Mouse (Mus musculus) heart, embryonic 12.5 days (tissue): ENCODE results near the gene Limch1. TPM values are rescaled to one million over a fixed set of nuclear protein-coding genes. Genes with fewer than 3 reads are reported as not detected.

Experiments used
- ATAC-seq: fragments of 200-750 bp; cut with Nextera tagmentation; 2 replicates; pipeline ENCODE4 v1.8.0; 2017; ENCODE audit warnings: moderate TSS enrichment, moderate library complexity; ENCODE audit not compliant: insufficient number of reproducible peaks, low FRiP score
- H3K27ac ChIP-seq: fragments of 300-500 bp; sonication (generic); 2 replicates; pipeline ENCODE4 v1.5.1; 2016; ENCODE audit warnings: mild to moderate bottlenecking, moderate library complexity; ENCODE audit not compliant: poor library complexity, severe bottlenecking
- H3K27me3 ChIP-seq: fragments of 300-500 bp; sonication (generic); replicated peaks from 2 replicates; pipeline ENCODE4 v1.6.1; 2016; ENCODE audit warnings: mild to moderate bottlenecking, moderate library complexity
- H3K36me3 ChIP-seq: fragments of 300-500 bp; sonication (generic); 2 replicates; pipeline ENCODE4 v1.6.1; 2016; ENCODE audit warnings: mild to moderate bottlenecking, moderate library complexity
- H3K4me1 ChIP-seq: fragments of 300-500 bp; sonication (generic); replicated peaks from 2 replicates; pipeline ENCODE4 v1.6.1; 2016; ENCODE audit warnings: mild to moderate bottlenecking
- H3K4me2 ChIP-seq: fragments of 300-500 bp; sonication (generic); 2 replicates; pipeline ENCODE4 v1.6.1; 2016; ENCODE audit warnings: mild to moderate bottlenecking, moderate library complexity
- H3K4me3 ChIP-seq: fragments of 300-500 bp; sonication (generic); 2 replicates; pipeline ENCODE4 v1.5.1; 2016; ENCODE audit warnings: mild to moderate bottlenecking
- H3K9ac ChIP-seq: fragments of 300-500 bp; sonication (generic); 2 replicates; pipeline ENCODE4 v1.6.1; 2016; ENCODE audit warnings: mild to moderate bottlenecking, moderate library complexity
- H3K9me3 ChIP-seq: fragments of 300-500 bp; sonication (generic); replicated peaks from 2 replicates; pipeline ENCODE4 v1.6.1; 2016; ENCODE audit warnings: mild to moderate bottlenecking, moderate library complexity
- WGBS: fragments of 180-500 bp; shearing (Covaris S2); methylation state at CpG from one replicate; pipeline ENCODE4 v1.1.7; 2016; 5-methylcytosine and 5-hydroxymethylcytosine counted together
- polyA plus RNA-seq: library from polyadenylated mRNA; unstranded; fragments of >200 nt; fragmentation: Nextera tagmentation; extraction: Ambion mirVana; gene quantifications from 2 replicates; pipeline ENCODE4 v1.2.1, GENCODE M21; 2016

Gene Limch1
- polyA plus RNA-seq, 1 experiment from 2014 or later, result 25.0 TPM

DNA sequence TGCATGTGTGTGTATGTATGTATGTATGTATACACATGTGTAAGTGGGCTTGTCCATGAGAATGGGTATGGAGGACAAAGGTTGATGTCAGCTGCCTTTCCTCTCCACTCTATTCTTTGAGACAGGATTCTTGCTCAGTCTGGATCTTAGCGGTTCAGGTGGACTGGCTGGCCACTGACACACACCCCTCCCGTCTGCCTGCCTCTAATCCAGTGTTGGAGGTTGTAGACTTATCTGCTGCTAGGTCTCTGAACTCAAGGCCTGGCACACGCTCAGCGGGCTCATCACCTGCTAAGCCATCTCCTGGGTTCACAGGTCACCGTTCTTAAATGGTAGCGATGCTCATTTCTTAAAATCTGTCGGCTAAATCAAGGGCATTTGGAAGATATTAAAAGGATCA is 60.7 kb downstream of the Limch1 start:
- Histone ChIP-seq H3K4me2 (no peak overlapping the region), H3K4me3 (no peak overlapping the region), H3K9ac (no peak overlapping the region), H3K9me3 (no peaks in the 10 kb centered on the region), H3K27ac (no peak overlapping the region), H3K36me3 (no peaks in the 10 kb centered on the region), H3K4me1 (0 out of 2 replicates have a peak, but pooled peaks cover 3% of the 10 kb centered on the region), H3K27me3 (no peaks in the 10 kb centered on the region)
- 76% methylated on average over 7 of the region's 7 CpGs for WGBS
- ATAC-seq, result no peak

DNA sequence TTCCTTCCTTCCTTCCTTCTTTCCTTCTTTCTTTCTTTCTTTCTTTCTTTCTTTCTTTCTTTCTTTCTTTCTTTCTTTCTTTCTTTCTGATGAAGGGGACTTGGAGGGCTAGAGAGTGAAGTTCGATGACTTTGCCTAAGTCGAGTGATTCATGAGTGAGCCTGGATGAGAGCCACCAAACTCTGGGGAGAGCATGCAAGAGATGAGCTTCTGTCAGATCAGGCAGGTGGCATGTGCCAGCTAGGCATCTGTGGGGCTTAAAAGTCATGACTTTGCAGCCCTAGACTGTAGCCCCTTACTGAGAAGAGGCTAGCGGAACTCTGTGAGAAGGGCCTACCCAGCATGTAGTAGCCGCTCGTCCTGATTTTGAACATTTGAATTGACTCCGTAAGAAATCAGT is 62.1 kb downstream of the Limch1 start:
- Histone ChIP-seq H3K9ac (no peak overlapping the region), H3K4me2 (no peak overlapping the region), H3K36me3 (no peaks in the 10 kb centered on the region), H3K9me3 (no peaks in the 10 kb centered on the region), H3K27ac (no peak overlapping the region), H3K27me3 (no peaks in the 10 kb centered on the region), H3K4me3 (no peak overlapping the region), H3K4me1 (no peaks in the 10 kb centered on the region)
- ATAC-seq, result no peak
- 85% methylated on average over 6 of the region's 6 CpGs for WGBS

DNA sequence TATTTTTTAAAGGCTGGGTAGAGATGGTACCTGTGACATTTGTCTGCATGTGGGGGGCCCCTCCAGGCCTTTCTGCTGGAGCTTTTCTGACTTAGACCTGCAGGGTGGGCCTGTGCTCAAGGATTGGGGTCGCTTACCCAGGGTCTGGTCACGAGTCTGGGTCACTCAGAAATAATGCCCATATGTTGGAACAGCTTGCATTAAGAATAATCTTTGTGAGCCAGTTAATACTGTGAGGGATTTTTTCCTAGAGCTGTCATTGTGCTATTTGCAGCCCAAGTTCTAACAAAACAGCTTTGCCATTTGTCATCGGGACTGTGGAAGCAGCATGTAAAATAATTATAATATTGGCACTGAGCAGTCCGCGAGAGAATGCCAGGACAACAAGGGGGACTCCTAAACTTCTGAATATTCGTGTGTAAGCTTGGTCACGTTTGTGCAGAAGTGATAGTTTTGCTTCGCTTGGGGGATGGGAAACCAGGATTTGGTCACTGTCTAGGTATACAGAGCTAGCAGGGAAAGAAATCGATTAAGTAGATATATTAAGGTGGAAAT is 63.5 kb downstream of the Limch1 start:
- Histone ChIP-seq H3K9me3 (no peaks in the 10 kb centered on the region), H3K9ac (no peak overlapping the region), H3K4me2 (no peak overlapping the region), H3K27me3 (0 out of 2 replicates have a peak, but pooled peaks cover 2% of the 10 kb centered on the region), H3K4me3 (no peak overlapping the region), H3K27ac (no peak overlapping the region), H3K36me3 (no peaks in the 10 kb centered on the region), H3K4me1 (no peaks in the 10 kb centered on the region)
- 83% methylated on average over 9 of the region's 9 CpGs for WGBS
- no peak for ATAC-seq

DNA sequence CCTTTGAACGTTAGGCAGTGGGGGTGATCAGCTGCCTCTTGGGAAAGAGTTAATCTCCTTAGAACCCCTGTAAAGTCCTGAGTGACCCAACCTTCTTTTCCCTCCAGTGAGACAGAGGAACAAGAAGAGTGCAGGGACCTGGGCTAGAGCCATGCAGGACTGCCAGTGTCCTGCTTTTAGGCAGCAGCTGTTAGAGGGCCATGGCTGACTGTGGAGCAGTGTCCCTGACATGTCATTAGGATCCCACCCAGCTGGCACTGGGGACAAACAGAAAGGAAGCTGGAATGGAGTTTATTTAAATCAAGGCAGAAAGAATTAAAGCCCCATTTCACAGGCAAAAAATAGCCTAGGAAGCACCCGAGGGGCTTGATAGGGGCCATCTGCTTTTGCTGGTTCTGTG is 64.8 kb downstream of the Limch1 start:
- Histone ChIP-seq H3K27me3 (peaks cover 6% of the 10 kb centered on the region; the same call in 1 of the 2 replicates), H3K4me3 (no peak overlapping the region), H3K36me3 (no peaks in the 10 kb centered on the region), H3K4me2 (no peak overlapping the region), H3K4me1 (no peaks in the 10 kb centered on the region), H3K9ac (no peak overlapping the region), H3K27ac (no peak overlapping the region), H3K9me3 (no peaks in the 10 kb centered on the region)
- WGBS, result 52% methylated on average over 2 of the region's 2 CpGs
- ATAC-seq, result no peak

DNA sequence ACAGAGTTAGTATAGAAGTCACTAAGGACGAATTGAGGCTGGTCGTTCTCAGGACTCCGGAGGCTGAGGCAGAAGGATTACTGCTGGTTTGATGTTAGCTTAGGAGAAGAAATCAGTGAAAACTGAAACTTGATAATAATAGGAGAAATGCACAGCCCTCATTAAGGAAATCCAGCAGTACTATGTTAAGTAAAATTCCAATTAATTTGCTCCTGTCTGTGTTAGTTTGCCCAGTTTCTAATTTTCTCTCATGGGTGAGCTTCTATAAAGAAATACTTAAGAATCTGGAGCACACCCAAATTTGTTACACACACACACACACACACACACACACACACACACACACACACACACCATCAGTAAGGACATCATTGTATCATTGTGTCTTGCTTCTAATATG is 69.0 kb downstream of the Limch1 start:
- no peak overlapping the region for H3K4me3 ChIP-seq
- H3K27ac ChIP-seq, result no peak overlapping the region
- 87% methylated on average over 3 of the region's 3 CpGs for WGBS
- H3K27me3 ChIP-seq, result peaks cover 6% of the 10 kb centered on the region; the same call in 1 of the 2 replicates
- H3K9me3 ChIP-seq, result no peaks in the 10 kb centered on the region
- no peaks in the 10 kb centered on the region for H3K4me1 ChIP-seq
- no peak overlapping the region for H3K9ac ChIP-seq
- no peaks in the 10 kb centered on the region for H3K36me3 ChIP-seq
- ATAC-seq, result no peak
- H3K4me2 ChIP-seq, result no peak overlapping the region

DNA sequence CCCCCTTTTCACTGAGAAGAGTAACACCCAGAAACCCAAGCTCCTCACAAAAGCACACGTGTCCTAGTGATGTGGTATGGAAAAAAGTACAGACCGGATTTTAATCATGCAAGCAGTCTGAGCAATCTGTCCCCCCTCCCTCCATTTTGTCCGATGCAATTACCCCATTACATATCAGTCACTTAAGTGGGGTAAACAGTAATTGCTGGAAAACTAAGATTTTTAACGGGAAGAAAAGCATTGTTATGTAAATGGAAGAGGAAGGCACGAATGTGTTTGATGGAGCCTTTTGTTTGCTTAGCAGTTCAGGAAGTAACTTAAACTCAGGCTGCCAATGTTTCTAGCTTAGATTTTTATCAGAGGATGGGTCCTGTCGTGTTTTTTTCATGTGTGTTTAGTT is 70.2 kb downstream of the Limch1 start:
- no peak for ATAC-seq
- WGBS, result 49% methylated on average over 6 of the region's 6 CpGs

DNA sequence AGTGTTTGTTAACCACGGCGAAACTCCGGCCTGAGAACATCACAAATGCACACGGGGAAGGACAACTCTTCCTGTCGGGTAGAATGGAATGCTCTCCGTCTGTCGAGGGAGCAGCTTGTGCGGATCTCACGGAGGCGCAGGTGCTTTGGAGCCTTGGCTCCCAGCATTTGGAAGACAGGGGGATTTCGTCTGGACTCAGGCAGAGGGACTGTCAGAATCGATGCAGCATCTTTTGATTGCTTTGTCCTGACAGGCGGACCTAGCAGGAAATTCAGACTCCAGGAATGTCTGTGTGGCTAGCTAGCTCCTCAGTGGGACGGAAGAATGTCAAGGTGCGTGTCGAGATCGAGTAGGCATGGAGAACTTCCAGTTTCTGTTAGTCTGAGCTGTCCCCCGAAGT is 71.1 kb downstream of the Limch1 start:
- H3K4me3 ChIP-seq, result no peak overlapping the region
- 68% methylated on average over 18 of the region's 18 CpGs for WGBS
- no peaks in the 10 kb centered on the region for H3K9me3 ChIP-seq
- H3K4me1 ChIP-seq, result no peaks in the 10 kb centered on the region
- H3K9ac ChIP-seq, result no peak overlapping the region
- H3K27ac ChIP-seq, result no peak overlapping the region
- H3K4me2 ChIP-seq, result no peak overlapping the region
- H3K27me3 ChIP-seq, result peaks cover 6% of the 10 kb centered on the region; the same call in 1 of the 2 replicates
- no peak for ATAC-seq
- H3K36me3 ChIP-seq, result no peaks in the 10 kb centered on the region

More for the DNA sequence above, 70.2 kb downstream of the Limch1 start:
- H3K36me3 ChIP-seq, result no peaks in the 10 kb centered on the region
- no peak overlapping the region for H3K4me2 ChIP-seq
- H3K27me3 ChIP-seq, result peaks cover 6% of the 10 kb centered on the region; the same call in 1 of the 2 replicates
- H3K9me3 ChIP-seq, result no peaks in the 10 kb centered on the region
- no peak overlapping the region for H3K4me3 ChIP-seq
- H3K4me1 ChIP-seq, result no peaks in the 10 kb centered on the region
- no peak overlapping the region for H3K27ac ChIP-seq
- no peak overlapping the region for H3K9ac ChIP-seq

DNA sequence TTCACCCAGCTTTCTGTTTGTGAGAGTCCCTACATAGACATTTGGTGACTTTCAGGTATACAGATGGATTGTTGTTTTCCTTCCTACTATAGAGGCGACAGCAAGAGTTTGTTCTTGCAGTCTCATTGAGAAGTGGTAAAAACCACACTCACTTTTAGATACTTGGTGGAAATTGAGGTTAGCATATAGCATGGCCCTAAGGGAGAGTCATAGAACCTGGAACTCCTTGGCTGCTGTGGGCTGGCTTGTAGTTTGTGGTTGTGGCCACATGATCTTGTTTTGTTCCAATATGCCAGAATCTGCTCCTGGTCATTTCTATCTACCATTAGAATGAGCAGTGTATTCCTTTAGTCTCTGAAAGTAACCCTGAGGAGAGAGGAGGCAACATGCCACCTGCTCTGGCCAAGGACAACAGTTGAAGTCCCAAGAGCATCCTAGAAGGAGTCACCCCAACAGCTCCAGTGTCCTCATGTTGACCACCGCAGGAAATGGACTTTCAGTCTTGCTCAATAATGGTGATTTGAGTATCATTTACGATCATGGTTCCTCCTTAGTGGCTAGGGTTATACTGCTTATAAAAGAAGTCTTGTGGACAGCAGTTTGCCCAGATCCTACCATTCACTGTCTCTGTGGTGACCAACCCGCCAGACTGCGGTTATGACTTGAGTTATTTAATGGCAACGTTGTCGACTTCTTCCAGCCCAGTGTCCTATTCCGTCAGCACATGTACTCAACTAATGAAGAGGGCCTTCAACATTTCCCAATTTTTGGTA is 71.7 kb downstream of the Limch1 start:
- Histone ChIP-seq H3K9me3 (no peaks in the 10 kb centered on the region), H3K27me3 (peaks cover 6% of the 10 kb centered on the region), H3K36me3 (no peaks in the 10 kb centered on the region), H3K27ac (no peak overlapping the region), H3K4me2 (no peak overlapping the region), H3K4me3 (no peak overlapping the region), H3K9ac (no peak overlapping the region), H3K4me1 (no peaks in the 10 kb centered on the region)
- ATAC-seq, result no peak
- 90% methylated on average over 8 of the region's 8 CpGs for WGBS

DNA sequence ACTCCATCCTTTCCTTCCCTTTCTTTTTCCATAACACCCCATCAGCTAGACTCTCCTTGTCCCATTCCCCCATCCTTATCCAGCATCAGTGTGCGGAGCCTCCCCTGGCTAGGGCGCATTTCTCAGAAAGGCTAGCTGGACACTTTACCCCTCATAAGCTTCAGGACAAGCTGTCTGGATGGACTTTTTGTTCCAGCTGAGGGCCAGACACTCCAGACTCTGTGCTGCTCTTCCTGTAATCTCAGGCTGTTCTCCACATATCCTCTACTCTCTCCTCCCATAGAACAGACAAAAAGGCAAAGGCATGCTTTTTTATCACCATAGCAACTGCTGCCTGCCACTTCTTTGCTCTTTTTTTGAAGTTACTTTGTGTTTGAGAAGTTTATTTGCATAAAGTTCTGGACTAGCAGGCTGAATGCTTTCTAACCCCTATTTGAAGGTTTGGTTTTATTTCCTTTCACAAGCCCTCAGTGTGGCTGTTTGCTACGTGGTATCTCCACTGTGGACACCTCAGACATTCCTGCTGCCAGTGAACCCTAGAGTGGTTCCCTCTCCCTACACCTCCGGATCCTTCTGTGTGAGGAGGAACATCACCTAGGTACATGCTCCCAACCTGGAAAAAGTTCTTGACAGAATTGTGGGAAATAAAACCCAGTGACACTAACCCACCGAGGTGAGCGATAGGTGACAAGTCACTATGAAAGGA is 77.0 kb downstream of the Limch1 start:
- H3K27ac ChIP-seq, result no peak overlapping the region
- no peaks in the 10 kb centered on the region for H3K9me3 ChIP-seq
- no peaks in the 10 kb centered on the region for H3K36me3 ChIP-seq
- H3K9ac ChIP-seq, result no peak overlapping the region
- H3K4me2 ChIP-seq, result no peak overlapping the region
- WGBS, result 89% methylated on average over 6 of the region's 6 CpGs
- H3K4me3 ChIP-seq, result no peak overlapping the region
- ATAC-seq, result no peak
- H3K27me3 ChIP-seq, result no peaks in the 10 kb centered on the region; the same call in 1 of the 2 replicates
- no peaks in the 10 kb centered on the region for H3K4me1 ChIP-seq

DNA sequence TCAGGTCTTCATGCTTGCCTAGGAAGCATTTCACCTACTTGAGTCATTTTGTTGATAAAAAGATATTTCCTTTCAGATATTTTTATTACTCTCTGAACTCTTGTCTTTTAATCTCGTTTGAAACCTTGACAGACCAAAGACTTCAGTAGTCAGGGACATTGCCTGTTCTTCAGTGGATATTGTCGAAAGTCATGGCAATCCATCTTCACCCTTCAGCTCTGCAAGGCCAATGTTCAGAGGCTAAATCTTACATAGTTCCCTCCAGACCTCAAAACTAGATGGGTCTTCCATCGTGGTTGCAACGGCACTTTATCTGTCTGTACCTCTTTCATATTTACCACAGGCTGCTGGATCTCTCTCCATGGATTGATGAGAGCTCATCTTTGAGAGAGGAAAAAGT is 80.0 kb downstream of the Limch1 start:
- Histone ChIP-seq H3K9ac (no peak overlapping the region), H3K4me3 (no peak overlapping the region), H3K36me3 (no peaks in the 10 kb centered on the region), H3K4me2 (no peak overlapping the region), H3K9me3 (no peaks in the 10 kb centered on the region), H3K27me3 (no peaks in the 10 kb centered on the region; the same call in 1 of the 2 replicates), H3K27ac (no peak overlapping the region), H3K4me1 (no peaks in the 10 kb centered on the region)
- ATAC-seq, result no peak
- 76% methylated on average over 4 of the region's 4 CpGs for WGBS

DNA sequence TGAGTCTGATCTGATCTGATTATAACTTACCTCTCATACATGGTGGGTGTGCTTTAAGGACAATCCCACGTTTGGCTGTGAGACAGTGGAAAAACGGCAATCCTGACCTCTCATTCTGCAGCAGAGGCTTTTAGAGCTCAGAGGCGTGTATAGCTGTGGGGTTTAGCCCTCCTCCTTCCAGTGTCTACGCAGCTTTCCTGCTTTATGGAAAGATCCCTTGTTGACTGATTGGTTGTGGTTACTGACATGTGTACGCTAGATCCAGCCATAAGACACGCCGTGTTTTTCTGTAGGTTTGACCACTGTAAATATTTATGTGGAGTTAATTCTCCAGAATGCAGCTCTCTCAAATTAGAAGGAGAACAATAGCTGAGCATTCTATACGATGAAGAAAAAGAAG is 81.2 kb downstream of the Limch1 start:
- Histone ChIP-seq H3K36me3 (no peaks in the 10 kb centered on the region), H3K27me3 (no peaks in the 10 kb centered on the region; the same call in 1 of the 2 replicates), H3K9me3 (no peaks in the 10 kb centered on the region), H3K27ac (no peak overlapping the region), H3K4me3 (no peak overlapping the region), H3K4me1 (no peaks in the 10 kb centered on the region), H3K4me2 (no peak overlapping the region), H3K9ac (no peak overlapping the region)
- no peak for ATAC-seq
- WGBS, result 72% methylated on average over 8 of the region's 8 CpGs
